11 mouse cellular contexts compared by ENCODE assay signal in genomic region chr3:144107664-144108063, GRCm38 (mm10).
DNase-seq lines count a peak whose midpoint lies in the region; ATAC-seq and TF ChIP-seq lines count a peak whose summit lies in the region.
"Had no signal": no experiment of that assay in that cellular context is flagged by ENCODE, and none has a peak within 500 bp of the region (broad histone marks: within the 10 kb centered on the region; RNA-seq: fewer than 3 reads in every experiment).

No protein-coding gene starts in this region.

- H3K9ac ChIP-seq in liver, embryonic 11.5 days (ENCODE audit: low read depth, low read length), result no peak overlapping the region
- no peak overlapping the region for H3K9ac ChIP-seq in intestine, embryonic 16.5 days (ENCODE audit: low read depth, low read length)
- H3K9ac ChIP-seq: lung, embryonic 14.5 days; stomach, embryonic 15.5 days had no signal

- no peak overlapping the region for H3K27ac ChIP-seq in liver, embryonic 11.5 days (ENCODE audit: low read depth, low read length)
- H3K27ac ChIP-seq in intestine, embryonic 16.5 days (ENCODE audit: low read length), result no peak overlapping the region
- no peak overlapping the region for H3K27ac ChIP-seq in gastrocnemius, adult 2 months
- H3K27ac ChIP-seq: stomach, embryonic 15.5 days had no signal

- ATAC-seq in liver, embryonic 11.5 days (replicated peaks; ENCODE audit: low FRiP score), result no peak
- no peak for ATAC-seq in intestine, embryonic 16.5 days

- no peak overlapping the region for H3K4me2 ChIP-seq in liver, embryonic 11.5 days
- no peak overlapping the region for H3K4me2 ChIP-seq in intestine, embryonic 16.5 days (ENCODE audit: low read depth, low read length)
- H3K4me2 ChIP-seq: lung, embryonic 14.5 days; stomach, embryonic 15.5 days had no signal

- H3K36me3 ChIP-seq in liver, embryonic 11.5 days (ENCODE audit: control insufficient read depth, insufficient read depth, low read length), result no peaks in the 10 kb centered on the region
- no peaks in the 10 kb centered on the region for H3K36me3 ChIP-seq in intestine, embryonic 16.5 days (ENCODE audit: control insufficient read depth, insufficient read depth, low read length)
- H3K36me3 ChIP-seq: stomach, embryonic 15.5 days had no signal

- no peaks in the 10 kb centered on the region for H3K27me3 ChIP-seq in liver, embryonic 11.5 days (replicated peaks; ENCODE audit: control insufficient read depth, insufficient read depth, low read length)
- H3K27me3 ChIP-seq in intestine, embryonic 16.5 days (replicated peaks; ENCODE audit: control insufficient read depth, insufficient read depth, low read length), result no peaks in the 10 kb centered on the region
- H3K27me3 ChIP-seq: stomach, embryonic 15.5 days had no signal

- H3K4me1 ChIP-seq in liver, embryonic 11.5 days (replicated peaks; ENCODE audit: control insufficient read depth, insufficient read depth, low read length), result no peaks in the 10 kb centered on the region
- no peaks in the 10 kb centered on the region for H3K4me1 ChIP-seq in intestine, embryonic 16.5 days (ENCODE audit: control insufficient read depth, insufficient read depth, low read length)
- H3K4me1 ChIP-seq: stomach, embryonic 15.5 days had no signal

- DNase-seq in 3T3-L1 (ENCODE audit: low read depth, low spot score), result peak; percentile 69
- peak; percentile 64 for DNase-seq in cerebellum, adult 11 months
- peak; percentile 6 to 9 for DNase-seq in frontal cortex, postnatal 25 days (ENCODE audit: low spot score in 2 of 2)
- DNase-seq in left cerebral cortex, postnatal 25 days (ENCODE audit: low spot score in 2 of 2), result peak; percentile 13 to 63
- DNase-seq in liver, embryonic 11.5 days (ENCODE audit: low spot score), result no peak
- no peak for DNase-seq in thymus, postnatal 14 days
- DNase-seq in gastrocnemius, adult 2 months, result no peak
- DNase-seq: lung, embryonic 14.5 days had no signal

- no peak for TF ChIP-seq CTCF in gastrocnemius, adult 2 months (IDR thresholded peaks at IDR 0.05)

- intact Hi-C loops in left cerebral cortex, postnatal 25 days (cut with DNase I), result no loop called here
- intact Hi-C loops in gastrocnemius, adult 2 months (cut with DNase I), result no loop called here

- no peaks in the 10 kb centered on the region for H3K9me3 ChIP-seq in liver, embryonic 11.5 days (ENCODE audit: control insufficient read depth, low read length)
- H3K9me3 ChIP-seq in intestine, embryonic 16.5 days (ENCODE audit: control insufficient read depth, low read length), result no peaks in the 10 kb centered on the region
- H3K9me3 ChIP-seq: stomach, embryonic 15.5 days had no signal

- 83% methylated on average over 7 of the region's 7 CpGs for WGBS in liver, embryonic 11.5 days
- WGBS in intestine, embryonic 16.5 days, result 75% methylated on average over 7 of the region's 7 CpGs

- no peak overlapping the region for H3K4me3 ChIP-seq in liver, embryonic 11.5 days (ENCODE audit: low read depth, low read length)
- no peak overlapping the region for H3K4me3 ChIP-seq in intestine, embryonic 16.5 days (ENCODE audit: low read length)
- no peak overlapping the region for H3K4me3 ChIP-seq in gastrocnemius, adult 2 months
- H3K4me3 ChIP-seq: erythroblast, embryonic 14.5 days; stomach, embryonic 15.5 days had no signal

Comparison
In these comparisons a context has a peak if more than half of its experiments do, and no peak if none do; other contexts are left out.
1. DNase-seq: peak in 3T3-L1 (single experiment), cerebellum, adult 11 months (single experiment), frontal cortex, postnatal 25 days (2 of 2) and left cerebral cortex, postnatal 25 days (2 of 2); none in liver, embryonic 11.5 days (single experiment), thymus, postnatal 14 days (single experiment) and gastrocnemius, adult 2 months (single experiment).